Mouse (Mus musculus) right cerebral cortex, postnatal 36 days (tissue): ENCODE measurements around the gene Atn1.
"Not testable (repeated sequence)": the region's sequence is repeated elsewhere in the genome, so short reads cannot be mapped to it uniquely, and the experiment has no call there.

ENCODE experiments used
- DNase-seq, 2 experiments: peaks; one replicate each; pipeline ENCODE4 v3.0.0; 2022; ENCODE audit warnings: low spot score in 2 of 2, mixed read lengths in 1 of 2

The Atn1 gene

GRCm38 (mm10) chr6:124755831-124756595 is at the start of gene Atn1, which contains the start of gene Gm45234:
Gene Atn1 (minus strand): TSS chr6:124756524.
Gene Gm45234 (minus strand): TSS chr6:124756021.
- DNase-seq: no peak

GRCm38 (mm10) chr6:124805341-124806321 is 49.3 kb upstream of the Atn1 start:
- DNase-seq: peak; percentile 96

- DNase-seq: no peak
Observed at GRCm38 (mm10) chr6:124804341-124804740, 48.0 kb upstream of the Atn1 start.

DNA sequence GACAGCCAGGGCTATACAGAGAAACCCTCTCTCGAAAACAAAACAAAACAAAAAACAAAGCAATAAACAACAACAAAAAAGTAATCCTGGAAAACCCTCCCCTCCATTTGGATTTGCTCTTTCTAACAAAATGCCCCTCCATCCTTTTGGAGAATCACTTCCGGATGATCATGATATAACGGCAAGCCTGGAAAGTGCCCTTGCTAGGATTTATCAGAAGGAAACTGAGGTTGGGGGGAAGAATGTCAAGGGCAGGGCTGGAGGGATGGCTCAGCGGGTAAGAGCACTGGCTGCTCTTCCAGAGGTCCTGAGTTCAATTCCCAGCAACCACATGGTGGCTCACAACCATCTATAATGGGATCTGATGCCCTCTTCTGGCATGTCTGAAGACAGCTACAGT is 47.4 kb upstream of the Atn1 start:
- not testable (repeated sequence) for DNase-seq

GRCm38 (mm10) chr6:124803061-124803460 is 46.7 kb upstream of the Atn1 start:
- no peak for DNase-seq

GRCm38 (mm10) chr6:124802400-124802799 is 46.1 kb upstream of the Atn1 start:
- DNase-seq: not testable (repeated sequence)

GRCm38 (mm10) chr6:124796200-124796599 is 39.9 kb upstream of the Atn1 start:
- no peak for DNase-seq

- DNase-seq: no peak
Observed at GRCm38 (mm10) chr6:124795781-124796180, 39.5 kb upstream of the Atn1 start.

- DNase-seq: no peak
Observed at GRCm38 (mm10) chr6:124791911-124792310, 35.6 kb upstream of the Atn1 start.

DNA sequence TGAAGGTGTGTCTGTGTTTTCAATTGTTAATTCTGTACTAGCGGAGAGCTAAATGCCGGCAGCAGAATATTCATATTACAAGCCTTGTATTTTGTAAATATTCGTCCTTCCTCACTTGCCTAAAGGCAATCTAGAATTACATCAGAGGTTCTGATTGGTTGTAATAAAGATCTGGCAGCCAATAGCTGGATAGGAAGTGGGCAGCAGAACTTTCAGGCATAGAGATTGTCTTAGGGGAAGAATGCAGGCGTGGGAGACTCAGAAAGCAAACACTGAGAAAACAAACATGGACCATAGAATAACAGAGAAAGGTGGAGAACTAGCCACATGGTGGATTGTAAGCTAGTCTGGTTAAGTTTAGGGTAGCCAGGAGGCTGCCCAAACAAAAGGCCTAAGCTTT is 33.8 kb upstream of the Atn1 start:
- no peak for DNase-seq

DNA sequence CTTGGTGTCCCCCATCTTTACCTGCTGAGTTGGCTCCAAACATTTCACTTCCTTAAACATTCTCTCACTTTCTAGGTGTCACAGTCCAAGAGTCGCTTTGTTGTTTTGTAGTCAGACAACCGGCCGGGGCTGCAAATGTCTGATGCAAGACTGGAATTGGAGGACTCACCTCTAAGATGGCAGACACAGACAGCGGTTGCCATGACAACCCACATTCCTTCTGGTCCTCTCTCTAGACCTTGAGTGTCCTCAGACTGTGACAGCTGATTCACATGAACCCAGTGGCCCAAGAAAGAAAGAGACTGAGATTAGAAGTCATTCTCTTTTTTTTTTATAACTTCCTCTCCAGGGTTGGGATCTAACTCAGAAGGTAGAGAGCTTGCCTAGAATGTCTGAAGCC is 33.2 kb upstream of the Atn1 start:
- no peak for DNase-seq

- DNase-seq: no peak
Observed at GRCm38 (mm10) chr6:124787722-124788121, 31.4 kb upstream of the Atn1 start.

GRCm38 (mm10) chr6:124786756-124787420 is 30.6 kb upstream of the Atn1 start:
- DNase-seq: no peak

- DNase-seq: no peak
Observed at GRCm38 (mm10) chr6:124782436-124782835, 26.1 kb upstream of the Atn1 start.

GRCm38 (mm10) chr6:124780917-124781316 is 24.6 kb upstream of the Atn1 start:
- no peak for DNase-seq

DNA sequence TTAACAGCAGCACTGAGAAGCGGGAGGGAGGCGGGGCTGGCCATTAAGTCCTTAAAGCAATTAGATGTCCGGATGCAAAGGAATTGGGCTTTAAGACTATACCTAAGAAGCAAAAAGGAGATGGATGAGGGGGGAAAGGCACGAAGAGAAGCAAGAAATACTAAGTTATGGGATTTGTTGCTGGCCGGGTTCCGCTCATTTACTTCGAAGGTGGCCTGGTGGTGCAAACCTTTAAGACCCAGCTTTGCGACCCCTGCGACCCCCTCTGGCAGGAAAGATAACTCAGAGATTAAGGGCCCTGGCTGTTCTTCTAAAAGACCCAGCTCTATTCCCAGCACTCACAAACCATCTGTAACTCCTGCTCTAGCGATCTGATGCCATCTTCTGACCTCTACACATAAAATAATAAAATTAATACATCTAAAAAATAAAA is 23.7 kb upstream of the Atn1 start:
- DNase-seq: no peak

DNA sequence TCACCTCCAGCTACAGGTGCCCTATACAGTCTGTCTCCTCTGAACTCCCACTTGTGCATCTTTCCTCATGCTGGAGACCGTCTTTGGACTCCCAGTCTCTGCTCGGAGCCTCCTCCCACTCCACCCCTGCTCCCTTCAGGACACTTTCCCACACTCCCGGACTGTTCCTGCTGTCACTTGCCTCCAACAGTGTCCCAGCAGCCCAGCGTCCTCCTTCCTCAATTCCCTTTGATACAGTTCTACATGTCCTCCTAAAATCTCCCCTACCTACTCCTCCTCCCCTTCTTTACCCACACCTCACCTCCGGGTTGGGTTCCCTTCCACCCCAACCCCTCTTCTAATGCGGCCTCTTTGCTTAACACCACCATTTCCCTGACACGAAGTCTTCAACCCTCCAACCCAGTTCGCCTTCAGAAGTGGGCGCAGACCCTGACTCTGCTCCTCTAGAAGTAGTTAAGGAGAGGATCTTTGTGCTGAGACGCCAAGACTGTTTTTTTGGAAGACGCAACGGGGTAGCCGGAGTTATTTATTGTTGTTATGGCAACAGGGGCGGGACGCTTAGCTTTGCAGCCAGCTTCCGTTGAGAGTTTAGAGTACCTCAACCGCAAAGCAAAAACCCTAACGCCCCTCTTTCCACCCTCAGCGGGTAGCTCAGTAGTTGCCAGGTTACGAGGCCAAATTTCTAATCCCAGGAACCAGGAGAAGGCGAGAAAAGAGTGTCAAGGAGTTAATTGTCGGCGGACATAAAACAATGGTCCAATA is 23.1 kb upstream of the Atn1 start, which contains the start of gene Lrrc23:
Gene Lrrc23, minus strand, starts transcription at position 506 of the 762 bp plus-strand sequence.
- DNase-seq: no peak

DNA sequence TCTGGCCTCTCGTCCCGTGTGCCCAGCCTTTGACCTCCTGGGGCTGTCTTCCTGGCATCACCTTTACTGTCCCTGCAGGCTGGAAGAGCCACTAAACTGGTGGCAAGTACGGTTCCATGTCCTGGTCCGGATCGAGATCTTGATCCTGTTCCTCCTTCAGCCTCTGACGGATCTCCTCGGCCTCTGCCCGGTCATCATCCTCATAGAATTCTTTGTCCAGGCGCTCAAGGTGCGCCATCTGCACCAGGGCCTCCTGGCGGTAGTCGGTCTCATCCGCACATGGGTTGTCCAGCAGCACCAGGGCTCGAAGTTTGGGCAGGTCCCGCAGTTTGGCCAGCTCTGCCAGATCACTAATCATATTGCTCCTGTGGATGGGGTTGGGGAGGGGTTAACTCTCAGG is 14.2 kb upstream of the Atn1 start:
- no peak for DNase-seq

DNA sequence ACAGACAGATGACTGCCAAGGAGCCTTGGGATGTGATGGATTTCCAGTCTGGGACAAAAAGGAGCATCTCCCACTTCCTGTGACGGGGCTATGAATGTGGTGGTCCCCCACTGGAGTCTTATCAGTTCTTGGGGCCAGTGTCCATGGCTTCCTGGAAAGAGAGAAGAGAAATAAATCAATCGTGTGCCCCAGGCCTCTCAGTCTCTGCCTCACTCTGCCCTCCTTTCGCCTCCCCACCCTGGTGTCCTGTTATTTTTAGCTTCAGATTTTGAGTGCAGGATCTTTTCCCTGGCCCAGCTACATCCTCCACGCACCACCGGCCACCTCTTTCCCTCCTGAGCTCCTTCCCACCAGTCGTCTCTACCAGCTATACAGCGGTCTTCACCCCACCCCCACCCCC is 13.7 kb upstream of the Atn1 start:
- DNase-seq: no peak

GRCm38 (mm10) chr6:124769101-124769765 is 12.9 kb upstream of the Atn1 start, which contains the start of gene Eno2:
Gene Eno2 (minus strand): TSS chr6:124769673.
- peak; percentile 76 to 79 for DNase-seq

GRCm38 (mm10) chr6:124768704-124769044 is 12.3 kb upstream of the Atn1 start:
- no peak for DNase-seq
